Mouse (Mus musculus) cerebellum, adult 18-20 months (tissue): Measurements from ENCODE around the gene Tubg1.

Experiments used
- DNase-seq, 2 experiments: peaks; one replicate each; pipeline ENCODE4 v3.0.0; 2021

Gene Tubg1

GRCm38 (mm10) chr11:101167211-101167962 lies 47.6 kb downstream of the Tubg1 start:
- peak in 1 of 2 experiments; percentile 18 for DNase-seq

- peak; percentile 12 to 17 for DNase-seq
Measured at GRCm38 (mm10) chr11:101167963-101168300, 48.2 kb downstream of the Tubg1 start.

GRCm38 (mm10) chr11:101168301-101168980 lies 48.7 kb downstream of the Tubg1 start:
- DNase-seq = peak; percentile 19 to 23

GRCm38 (mm10) chr11:101169301-101170107 lies 49.8 kb downstream of the Tubg1 start:
- DNase-seq = peak; percentile 60 to 71

GRCm38 (mm10) chr11:101170354-101170810 lies 50.6 kb downstream of the Tubg1 start, which contains the start of gene Cntnap1:
Cntnap1 (plus strand) TSS chr11:101170523.
- peak; percentile 76 for DNase-seq

GRCm38 (mm10) chr11:101170811-101171610 lies 51.3 kb downstream of the Tubg1 start, which contains the start of gene Plekhh3:
Plekhh3 (minus strand) TSS chr11:101171351.
- peak; percentile 93 to 98 for DNase-seq

GRCm38 (mm10) chr11:101171721-101172433 lies 52.1 kb downstream of the Tubg1 start:
- DNase-seq = peak; percentile 83

GRCm38 (mm10) chr11:101172434-101172815 lies 52.7 kb downstream of the Tubg1 start:
- no peak for DNase-seq

- peak; percentile 55 to 62 for DNase-seq
Measured at GRCm38 (mm10) chr11:101173112-101173511, 53.4 kb downstream of the Tubg1 start.

- DNase-seq = peak; percentile 62 to 83
Measured at GRCm38 (mm10) chr11:101173631-101174388, 54.1 kb downstream of the Tubg1 start.

GRCm38 (mm10) chr11:101174389-101174745 lies 54.6 kb downstream of the Tubg1 start:
- peak; percentile 50 to 71 for DNase-seq

GRCm38 (mm10) chr11:101174851-101175628 lies 55.3 kb downstream of the Tubg1 start, which contains the start of gene Ccr10:
Ccr10 (minus strand) TSS chr11:101175443.
- peak; percentile 60 to 62 for DNase-seq

GRCm38 (mm10) chr11:101175636-101176116 lies 55.9 kb downstream of the Tubg1 start:
- DNase-seq = peak; percentile 77 to 83
